Mouse (Mus musculus) layer of hippocampus, adult 9-10 months (tissue): Measurements from ENCODE around the gene 4931406P16Rik.

Source experiments
- DNase-seq: peaks from one replicate; pipeline ENCODE4 v3.0.0; 2022; ENCODE audit warnings: low spot score

The 4931406P16Rik gene

DNA sequence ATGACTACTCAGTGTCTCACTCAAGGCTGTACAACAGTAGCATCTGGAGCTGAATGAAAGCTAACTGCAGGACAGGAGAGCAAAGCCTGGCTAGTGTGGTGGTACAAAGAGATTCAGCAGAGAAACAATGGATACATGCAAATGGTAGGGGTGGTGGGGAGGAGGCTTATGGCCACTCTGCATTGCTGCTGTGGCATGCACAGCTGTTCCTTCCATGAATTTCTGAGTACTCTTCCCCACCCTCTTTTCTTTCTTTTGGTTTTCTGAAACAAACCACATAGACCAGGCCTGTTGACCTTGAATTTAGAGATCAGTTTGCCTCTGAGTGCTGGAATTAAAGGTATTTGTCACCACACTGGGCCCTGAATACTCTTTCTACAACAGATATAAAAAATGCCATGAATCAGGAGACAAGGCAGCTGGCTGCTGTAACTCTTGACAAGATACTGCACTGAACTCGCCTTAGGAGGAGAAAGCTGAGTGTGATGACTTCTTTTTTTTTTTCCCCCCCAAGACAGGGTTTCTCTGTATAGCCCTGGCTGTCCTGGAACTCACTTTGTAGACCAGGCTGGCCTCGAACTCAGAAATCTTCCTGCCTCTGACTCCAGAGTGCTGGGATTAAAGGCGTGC lies 66.4 kb downstream of the 4931406P16Rik start:
- DNase-seq: no peak

DNA sequence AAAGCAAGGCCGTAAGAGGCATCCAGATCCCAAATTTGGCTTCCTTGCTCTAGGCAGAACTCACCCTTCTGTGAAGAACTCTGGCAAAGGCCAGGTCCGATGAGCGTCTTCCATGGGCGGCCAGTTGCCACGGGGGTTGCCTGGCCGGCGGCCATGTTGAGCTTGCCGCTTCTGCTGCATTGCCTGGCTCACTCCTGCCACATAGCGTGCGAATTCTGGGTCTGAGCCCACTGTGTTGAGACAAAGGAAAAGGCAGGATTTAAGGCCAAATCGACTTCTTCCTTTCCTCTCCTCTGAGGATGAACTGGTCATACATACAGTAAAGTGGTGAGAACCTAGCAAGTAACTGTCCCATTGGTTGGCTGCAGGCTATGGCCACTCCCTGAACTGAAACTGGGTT lies 71.2 kb downstream of the 4931406P16Rik start:
- no peak for DNase-seq

DNA sequence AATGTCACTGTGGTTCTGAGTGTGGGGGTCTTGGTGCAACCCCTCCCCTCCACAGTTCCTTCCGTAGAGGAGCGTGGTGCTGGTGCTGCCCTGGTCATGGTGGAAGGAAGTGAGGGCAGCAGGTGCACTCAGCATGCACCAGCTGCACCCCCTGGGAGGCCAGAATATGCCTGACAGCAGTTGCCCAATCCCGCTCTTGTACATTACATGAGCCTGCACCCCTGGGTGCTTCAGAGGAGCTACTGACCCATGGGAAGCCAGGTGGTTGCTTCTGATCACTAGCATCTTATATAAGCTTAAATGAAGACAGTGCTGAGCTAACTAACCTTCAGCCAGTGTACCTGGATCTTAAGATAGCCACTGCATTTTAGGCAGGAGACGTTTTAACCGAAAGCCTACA lies 75.3 kb downstream of the 4931406P16Rik start:
- no peak for DNase-seq

DNA sequence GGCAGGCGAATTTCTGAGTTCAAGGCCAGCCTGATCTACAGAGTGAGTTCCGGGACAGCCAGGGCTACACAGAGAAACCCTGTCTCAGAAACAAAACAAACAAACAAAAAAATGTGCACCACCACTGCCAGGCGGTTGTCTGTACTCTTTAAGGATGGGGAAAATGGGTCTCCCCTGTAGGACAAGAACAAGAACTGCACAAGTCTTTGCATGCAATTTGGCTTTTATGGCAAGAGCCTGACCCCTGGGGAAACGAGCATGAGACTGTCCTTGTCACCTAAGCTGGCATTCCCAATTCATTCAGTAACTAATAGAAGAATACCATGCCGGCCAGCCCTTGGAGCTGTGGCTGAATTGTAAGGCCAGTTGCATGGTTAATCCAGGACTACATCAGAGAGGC lies 77.7 kb downstream of the 4931406P16Rik start:
- no peak for DNase-seq

DNA sequence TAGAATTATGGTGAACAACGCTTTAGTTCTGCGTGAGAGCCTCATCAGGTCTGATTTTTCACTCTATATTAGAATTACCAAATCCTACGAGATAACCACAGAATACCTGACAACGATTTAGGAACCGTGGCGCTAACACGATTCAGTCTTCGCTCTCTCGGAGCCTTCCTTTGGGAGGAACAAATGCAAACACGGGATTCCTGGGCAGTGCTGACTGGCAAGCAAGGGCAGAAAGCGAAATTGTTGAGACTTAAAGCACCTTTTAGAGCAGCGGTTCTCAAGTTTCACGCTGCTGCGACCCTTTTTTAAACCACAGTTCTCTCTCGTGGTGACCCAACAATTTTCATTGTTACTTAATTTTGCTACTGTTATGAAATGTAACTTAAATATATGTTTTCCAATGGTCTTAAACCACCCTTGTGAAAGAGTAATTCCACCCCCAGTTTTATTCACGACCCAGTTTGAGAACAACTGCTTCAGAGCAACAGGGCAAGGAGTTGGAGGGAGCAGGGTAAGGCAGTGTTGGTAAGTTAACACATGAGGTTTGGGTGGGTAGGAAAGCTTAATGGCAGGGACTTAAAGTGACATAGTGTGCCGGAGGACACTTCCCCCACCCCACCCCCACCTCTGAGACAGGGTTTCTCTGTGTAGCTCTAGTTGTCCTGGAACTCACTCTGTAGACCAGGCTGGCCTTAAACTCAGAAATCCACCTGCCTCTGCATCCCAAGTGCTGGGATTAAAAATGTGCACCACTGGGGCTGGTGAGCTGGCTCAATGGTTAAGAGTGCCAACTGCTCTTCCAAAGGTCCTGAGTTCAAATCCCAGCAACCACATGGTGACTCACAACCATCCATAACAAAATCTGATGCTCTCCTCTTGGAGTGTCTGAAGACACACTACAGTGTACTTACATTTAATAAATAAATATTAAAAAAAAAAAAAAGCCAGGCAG lies 78.5 kb downstream of the 4931406P16Rik start:
- no peak for DNase-seq

DNA sequence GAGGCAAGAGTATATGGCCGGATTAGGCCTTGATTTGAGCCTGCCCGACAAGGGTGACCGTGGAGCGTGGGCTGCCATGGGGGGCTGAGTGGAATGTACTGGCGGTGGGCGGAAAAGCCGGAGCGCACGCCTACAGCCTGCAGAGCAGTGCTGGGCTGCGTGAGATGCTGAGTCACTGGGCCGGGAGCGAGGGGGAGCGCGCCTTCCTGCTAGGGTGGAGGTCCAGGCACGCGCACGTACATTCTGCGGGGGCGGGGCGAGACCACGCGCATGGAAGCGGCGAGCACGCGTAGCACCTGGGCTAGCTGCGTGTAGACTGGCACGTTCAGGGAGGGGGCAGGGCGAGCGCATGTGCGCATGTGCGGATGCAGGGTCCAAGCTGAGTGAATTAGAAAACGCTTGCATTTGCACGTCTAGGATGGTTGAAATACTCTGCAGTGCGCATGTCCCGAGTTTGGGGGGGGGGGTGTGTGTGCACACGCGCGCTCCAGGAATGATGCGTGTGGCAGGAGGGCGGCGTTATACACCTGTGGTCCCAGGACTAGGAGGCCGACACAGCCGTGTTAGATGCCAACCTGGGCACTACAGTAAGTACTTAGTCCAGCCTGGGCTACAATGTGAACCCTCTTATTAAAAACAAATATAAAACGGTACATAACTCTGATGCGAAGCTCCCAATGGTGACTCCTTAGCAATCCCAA lies 79.3 kb downstream of the 4931406P16Rik start:
- peak; percentile 99 for DNase-seq

DNA sequence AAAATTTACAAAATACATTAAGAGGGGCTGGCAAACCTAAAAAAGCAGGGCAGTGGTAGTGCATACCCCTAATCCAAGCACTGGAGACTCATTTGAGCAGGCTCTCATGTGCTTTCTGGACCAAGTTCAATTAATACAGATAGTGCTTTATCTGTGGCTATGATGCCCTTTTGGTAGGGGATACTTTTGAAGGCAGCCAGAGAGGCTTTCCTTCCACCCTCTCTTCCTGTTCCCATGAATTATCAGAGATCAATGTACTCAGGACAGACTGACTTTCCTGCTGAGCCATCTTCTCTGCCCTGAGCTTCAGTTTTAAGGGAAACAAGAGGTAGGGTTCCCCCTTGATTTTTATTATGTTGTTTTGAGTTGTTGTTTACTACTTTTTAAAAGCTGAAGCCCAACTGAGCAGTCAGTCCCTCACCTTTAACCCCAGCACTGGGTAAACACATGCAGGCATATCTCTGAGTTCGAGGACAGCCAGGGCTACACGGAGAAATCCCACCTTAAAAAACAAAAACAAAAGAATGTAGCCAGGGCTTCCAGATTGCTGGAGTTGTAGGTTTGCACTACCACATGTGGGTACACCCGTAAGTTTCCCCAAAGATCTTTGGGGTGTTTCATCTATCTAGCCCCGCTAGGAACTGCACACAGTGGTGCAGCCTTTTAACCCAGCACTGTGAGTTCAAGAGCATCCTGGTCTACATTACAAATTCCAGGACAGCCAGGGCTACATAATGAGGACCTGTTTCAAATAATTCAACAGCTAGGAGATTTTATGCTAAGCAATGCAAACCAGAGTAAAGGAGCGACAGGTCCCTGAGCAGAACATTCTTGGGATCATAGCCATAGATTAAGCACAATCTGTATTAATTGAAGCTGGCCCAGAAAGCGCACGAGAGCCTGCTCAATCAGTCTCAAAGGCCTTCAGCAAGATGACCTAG lies 80.3 kb downstream of the 4931406P16Rik start:
- DNase-seq: no peak

DNA sequence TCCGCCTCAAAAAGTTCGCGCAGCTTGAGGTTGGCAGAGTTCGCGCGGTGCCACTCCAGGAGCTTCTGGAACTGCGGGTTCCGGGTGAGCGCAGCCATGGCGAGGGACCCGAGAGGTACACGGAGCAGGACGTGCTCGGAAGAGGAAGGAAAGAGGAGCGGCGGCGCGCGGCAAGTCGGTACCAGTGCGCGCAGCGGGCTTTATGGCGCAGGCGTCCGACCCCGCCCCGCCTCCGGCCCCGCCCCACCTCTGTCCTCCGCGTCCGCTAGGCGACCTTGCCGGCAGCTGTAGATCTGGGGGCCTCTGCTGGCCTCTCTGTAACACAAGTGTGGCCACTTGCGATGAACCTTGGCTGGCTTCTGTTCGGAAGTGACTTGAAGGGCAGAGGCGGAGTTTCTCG lies 83.2 kb downstream of the 4931406P16Rik start, which contains the start of gene Gpi1:
Gene Gpi1, minus strand, starts transcription at position 221 of the 400 bp plus-strand sequence.
- no peak for DNase-seq

DNA sequence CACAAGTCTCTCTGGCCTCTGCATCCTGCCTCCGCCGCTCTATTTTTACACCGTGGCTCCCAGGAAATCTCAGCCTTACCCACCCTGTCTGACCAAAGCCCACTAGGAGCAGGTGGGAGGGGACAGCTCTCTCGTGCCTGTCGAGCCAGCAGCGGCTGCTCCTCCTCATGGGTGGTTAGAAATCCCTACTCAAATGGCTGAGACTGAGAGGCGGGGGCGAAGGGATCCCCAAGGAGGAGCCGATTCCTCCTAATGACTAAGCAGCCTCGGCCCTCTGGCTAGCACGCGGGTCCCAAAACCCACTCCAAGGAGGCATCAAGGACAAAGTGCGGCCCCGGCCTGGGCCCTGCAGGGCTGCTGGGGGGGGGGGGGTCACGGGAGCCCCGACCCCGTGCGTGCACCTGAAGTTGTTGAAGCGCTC lies 83.7 kb downstream of the 4931406P16Rik start:
- no peak for DNase-seq

DNA sequence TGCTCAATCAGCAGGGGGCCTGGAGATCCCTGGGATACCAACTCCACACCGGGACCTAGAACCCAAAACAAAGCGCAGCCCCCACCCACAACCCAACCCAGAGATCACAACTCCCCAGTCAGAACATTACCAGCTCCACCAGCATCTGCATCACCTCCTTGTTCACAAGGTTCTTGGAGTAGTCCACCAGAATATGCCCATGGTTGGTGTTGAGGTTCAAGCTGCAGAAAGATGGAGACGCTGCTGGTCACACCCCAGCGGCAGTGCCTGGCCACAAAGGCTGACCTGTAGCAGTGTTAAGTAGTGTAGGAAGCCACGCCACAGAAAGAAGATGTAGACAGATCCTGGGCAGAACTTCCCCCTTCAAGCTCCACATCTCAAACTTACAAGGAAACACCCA lies 84.2 kb downstream of the 4931406P16Rik start:
- DNase-seq: no peak

DNA sequence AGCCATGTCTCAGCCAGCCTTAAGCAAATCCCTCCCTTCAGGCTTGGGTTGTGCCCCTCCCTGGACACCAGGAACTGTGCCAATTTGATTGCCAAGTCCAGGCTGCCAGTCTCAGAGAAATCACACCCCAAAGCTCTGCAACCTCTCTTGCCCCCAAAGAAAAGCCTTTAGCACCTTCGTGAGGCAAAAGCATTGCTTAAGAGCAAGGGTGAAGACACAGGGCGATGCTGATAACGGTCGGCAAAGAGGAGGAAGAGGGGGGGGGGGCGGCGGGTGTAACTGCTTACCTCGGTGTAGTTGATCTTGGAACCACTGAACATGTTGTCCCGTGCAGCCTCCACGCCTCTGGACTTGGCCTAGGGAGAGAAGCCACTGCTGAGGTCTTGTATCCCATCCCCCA lies 84.7 kb downstream of the 4931406P16Rik start:
- DNase-seq: no peak

DNA sequence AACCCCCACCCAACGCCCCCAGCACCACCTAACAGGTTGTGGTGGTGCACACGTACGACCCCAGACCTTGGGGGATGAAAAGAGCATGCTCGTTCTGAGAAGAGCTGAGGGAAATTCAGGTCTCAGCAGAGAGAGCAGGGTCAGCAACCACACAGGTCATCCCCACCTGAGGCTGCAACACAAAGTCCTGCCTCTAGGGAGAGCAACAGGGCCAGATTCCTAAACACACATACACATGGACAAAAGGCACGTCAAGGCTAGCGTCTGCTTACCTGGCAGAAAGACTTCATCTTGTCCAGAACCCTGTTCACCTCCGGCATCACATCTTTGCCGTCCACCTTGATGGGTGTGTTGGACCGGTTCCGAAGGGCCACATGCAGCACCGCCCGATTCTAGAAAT lies 86.5 kb downstream of the 4931406P16Rik start:
- DNase-seq: no peak

DNA sequence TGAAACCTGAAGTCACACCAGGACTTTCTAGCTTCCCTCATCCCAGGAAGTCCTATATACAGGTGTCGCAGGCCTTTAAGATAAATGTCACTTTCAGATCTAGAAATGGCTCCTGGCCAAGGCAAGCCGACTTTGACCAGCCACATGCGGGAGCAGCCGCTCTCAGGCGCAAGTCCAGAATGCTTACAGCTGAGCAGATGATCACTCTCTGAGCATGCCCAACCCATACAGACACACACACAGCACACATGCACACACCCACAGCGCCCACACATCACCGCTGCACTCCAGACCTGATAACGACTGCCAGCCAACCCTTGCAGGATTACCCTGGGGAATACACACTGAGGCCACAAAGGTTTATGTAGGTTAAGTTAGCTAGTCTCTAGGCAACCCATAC lies 87.3 kb downstream of the 4931406P16Rik start:
- DNase-seq: no peak

DNA sequence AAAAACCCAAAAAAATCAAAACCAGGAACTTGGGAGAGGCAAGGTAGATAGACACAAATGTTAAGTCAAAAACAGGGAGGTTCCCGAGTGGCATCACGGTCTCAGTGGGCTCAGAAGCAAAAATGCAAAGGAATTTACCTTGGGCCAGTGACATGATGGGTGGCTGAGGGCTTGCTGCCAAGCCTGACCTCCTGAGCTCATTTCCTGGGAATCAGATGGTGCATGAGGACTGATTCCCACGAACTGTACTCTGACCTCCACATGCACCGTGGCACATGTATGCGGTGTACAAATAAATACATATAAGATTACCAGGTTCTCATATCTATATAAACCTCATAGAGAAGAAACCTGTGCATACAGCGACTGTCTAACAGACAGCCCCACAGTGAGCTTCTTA lies 89.0 kb downstream of the 4931406P16Rik start:
- DNase-seq: no peak

DNA sequence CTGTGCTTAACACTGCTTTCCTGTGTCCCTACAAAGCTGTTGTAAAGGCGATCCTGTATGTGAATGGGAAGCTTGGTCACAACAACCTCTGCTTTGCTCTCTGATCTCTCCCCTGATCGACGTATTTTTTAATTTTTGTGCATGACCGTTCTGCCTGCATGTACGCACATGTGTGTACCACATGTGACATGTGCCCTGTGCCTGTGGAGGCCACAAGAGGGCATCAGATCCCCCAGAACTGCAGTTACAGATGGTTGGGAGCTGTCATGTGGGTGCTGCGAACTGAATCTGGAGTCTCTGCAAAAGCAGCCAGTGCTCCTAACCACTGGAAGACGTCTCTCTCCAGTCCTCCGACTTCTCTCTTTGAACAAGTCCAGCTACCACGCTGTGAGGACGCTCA lies 91.0 kb downstream of the 4931406P16Rik start:
- DNase-seq: no peak

DNA sequence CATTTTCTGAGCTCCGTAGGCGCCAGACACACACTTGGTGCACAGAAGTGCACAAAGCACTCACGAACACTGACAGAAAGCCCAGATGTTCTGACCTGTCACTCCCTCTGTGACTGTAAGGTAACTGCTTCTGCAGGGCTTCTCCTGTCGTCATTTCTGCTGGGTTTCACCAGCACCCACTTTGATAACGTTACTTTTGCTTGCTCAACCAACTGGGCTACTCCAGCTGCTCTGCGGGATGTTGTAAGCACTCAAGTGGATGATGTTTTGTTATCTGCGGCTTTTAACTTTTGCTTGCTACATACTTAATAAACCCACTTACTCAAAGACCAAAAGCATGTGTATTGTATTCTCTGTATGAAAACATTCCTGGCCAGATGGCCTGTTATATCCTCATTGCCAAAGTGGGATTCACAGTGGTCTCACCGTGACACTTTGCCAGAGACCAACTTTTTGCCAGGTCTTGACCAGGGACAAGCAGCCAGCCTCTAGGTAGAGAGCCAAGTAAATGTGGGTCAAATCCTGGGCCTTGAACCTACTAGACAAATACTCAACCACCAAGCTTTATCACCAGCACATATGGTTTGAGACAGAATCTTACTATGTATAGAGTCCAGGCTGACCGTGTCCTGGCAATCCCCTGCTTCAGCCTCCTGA lies 91.6 kb downstream of the 4931406P16Rik start:
- no peak for DNase-seq

DNA sequence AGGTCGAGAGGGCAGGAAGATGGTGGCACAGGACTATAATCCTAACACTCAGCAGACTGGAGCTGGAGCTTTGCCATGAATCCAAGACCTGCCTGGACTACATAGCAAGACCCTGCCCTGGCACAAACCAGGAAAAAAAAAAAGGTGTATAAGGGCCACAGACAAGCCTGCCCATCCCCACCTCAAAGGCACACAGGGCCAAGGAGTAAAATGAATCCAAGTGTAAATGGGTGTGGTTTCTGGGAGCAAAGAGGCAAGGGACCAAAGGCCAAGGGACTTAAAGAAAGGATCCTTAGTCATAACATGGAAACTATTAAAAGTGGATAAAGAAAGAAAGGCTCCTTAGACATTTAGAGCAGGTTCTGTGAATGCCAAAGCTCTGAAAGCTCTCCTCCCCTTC lies 94.9 kb downstream of the 4931406P16Rik start:
- DNase-seq: no peak

DNA sequence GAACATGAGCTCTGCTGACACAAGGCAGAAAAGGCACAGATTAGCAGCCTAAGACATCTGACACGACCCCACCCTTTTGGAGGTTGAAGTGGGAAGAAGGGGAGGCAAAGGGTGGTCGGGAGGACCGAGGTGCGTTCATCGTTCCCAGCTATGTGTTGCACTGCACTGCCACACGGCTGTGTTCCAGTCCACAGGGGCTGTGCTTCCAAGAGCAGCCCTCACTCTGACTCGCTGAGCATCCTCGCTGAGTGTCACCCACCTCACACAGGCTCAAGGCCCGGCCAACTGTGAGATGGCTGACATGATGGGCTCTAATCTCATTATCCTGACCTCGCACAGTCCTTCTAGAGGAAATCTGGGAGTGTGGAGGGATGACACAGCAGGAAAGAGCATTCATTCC lies 96.9 kb downstream of the 4931406P16Rik start:
- DNase-seq: no peak

DNA sequence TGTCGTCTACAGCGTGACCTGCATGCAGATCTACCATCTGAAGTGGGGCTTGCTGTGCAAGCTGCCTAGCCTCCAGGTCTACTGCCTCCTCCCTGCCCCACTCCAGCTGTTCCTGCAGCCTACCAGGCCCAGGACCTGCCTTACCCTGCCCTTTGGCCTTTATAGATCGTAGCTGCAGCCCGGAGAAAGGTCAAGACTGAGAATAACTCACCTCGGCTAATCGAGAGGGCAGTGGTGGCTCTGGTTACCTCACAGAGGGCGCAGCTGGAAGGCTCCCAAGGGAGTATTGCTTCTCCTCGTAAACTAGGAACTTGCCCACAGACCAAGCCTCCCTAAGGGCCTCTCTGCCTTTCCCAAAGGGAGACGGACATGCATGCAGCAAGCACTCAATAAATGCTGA lies 97.9 kb downstream of the 4931406P16Rik start:
- DNase-seq: no peak

DNA sequence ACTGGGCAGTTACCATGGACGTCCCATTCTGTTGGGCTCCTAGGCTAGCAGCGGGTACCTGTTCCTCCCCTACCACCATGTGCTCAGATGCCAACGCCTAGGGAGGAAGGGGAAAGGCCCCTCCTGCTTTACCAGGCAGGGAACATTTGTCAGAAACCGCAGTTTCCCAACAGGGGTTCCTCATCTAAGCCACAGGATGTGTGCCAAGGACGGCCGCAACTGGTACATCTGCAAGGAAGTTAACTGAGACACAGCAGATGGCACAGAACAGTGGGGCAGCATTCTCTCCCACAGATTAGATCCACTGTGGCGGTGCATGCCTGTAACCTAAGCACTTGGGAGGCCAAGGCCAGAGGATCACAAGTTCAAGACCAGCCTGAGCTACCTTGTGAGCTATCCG lies 98.7 kb downstream of the 4931406P16Rik start:
- DNase-seq: no peak

DNA sequence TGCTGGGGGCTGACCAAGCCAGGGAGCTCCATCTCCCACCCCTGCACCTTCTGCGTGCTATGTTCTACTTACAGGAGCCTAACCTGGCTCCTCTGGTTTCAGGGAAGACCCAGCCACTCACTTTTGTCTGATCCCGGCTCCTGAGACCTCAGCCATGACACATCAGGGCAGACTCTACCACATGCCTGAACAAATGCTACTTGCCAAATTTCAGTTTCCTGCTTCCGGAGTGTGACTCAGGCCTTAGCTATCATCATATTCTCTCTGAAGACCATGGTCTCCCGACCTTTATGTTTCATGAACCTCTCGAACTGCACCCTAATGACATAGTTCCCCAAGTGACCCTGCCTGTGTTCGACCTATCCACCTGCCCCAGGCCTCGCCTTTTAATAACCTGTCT lies 100.1 kb downstream of the 4931406P16Rik start:
- no peak for DNase-seq
